Mouse (Mus musculus) ES-Bruce4 (cell line): ENCODE results near the gene Sdk2. TPM values are rescaled to one million over a fixed set of nuclear protein-coding genes. Genes with fewer than 3 reads are reported as not detected.

Experiments
- H3K27ac ChIP-seq: 2 replicates; pipeline ENCODE4 v1.5.1; 2012; ENCODE audit warnings: low read length, inconsistent platforms; ENCODE audit not compliant: insufficient read depth
- H3K27me3 ChIP-seq: 2 replicates; pipeline ENCODE4 v1.6.1; 2012; ENCODE audit warnings: mild to moderate bottlenecking, low read length, inconsistent platforms; ENCODE audit not compliant: control insufficient read depth, poor library complexity, insufficient read depth, severe bottlenecking
- H3K36me3 ChIP-seq: 2 replicates; pipeline ENCODE4 v1.6.1; 2012; ENCODE audit warnings: inconsistent platforms, mild to moderate bottlenecking, low read length, moderate library complexity; ENCODE audit not compliant: control insufficient read depth, poor library complexity, insufficient read depth, severe bottlenecking
- H3K4me1 ChIP-seq: one replicate; pipeline ENCODE4 v1.8.1; 2011; ENCODE audit warnings: low read length; ENCODE audit not compliant: control insufficient read depth, insufficient read depth
- H3K4me3 ChIP-seq: 2 replicates; pipeline ENCODE4 v1.5.1; 2011; ENCODE audit warnings: low read depth, mild to moderate bottlenecking, low read length
- H3K9ac ChIP-seq: 2 replicates; pipeline ENCODE4 v1.6.1; 2012; ENCODE audit warnings: low read depth, mild to moderate bottlenecking, inconsistent platforms; ENCODE audit not compliant: poor library complexity, severe bottlenecking
- H3K9me3 ChIP-seq: replicated peaks from 2 replicates; pipeline ENCODE4 v1.6.1; 2012; ENCODE audit warnings: mild to moderate bottlenecking, low read length, inconsistent platforms; ENCODE audit not compliant: control insufficient read depth, poor library complexity, insufficient read depth, severe bottlenecking
- CTCF ChIP-seq: IDR thresholded peaks from one replicate; pipeline ENCODE4 v1.8.1; 2011; ENCODE audit warnings: low read depth, low read length
- EP300 ChIP-seq: IDR thresholded peaks from 2 replicates; pipeline ENCODE4 v1.6.1; 2011; ENCODE audit warnings: low read depth, low read length; ENCODE audit not compliant: insufficient read depth
- POLR2A ChIP-seq: IDR thresholded peaks from one replicate; pipeline ENCODE4 v1.8.1; 2011; ENCODE audit warnings: low read length; ENCODE audit not compliant: insufficient read depth
- polyA plus RNA-seq: library from polyadenylated mRNA; stranded (reverse); fragments of >200 nt; gene quantifications from 2 replicates; pipeline ENCODE4 v1.2.4, GENCODE M21; 2011; ENCODE audit warnings: low read depth; ENCODE audit not compliant: missing spikeins, insufficient read depth, insufficient read length

The Sdk2 gene
- polyA plus RNA-seq, 1 experiment: 0.87 TPM

GRCm38 (mm10) chr11:113903131-113903860 is 163.6 kb downstream of the Sdk2 start:
- H3K4me1 ChIP-seq: no peaks in the 10 kb centered on the region
- no peak overlapping the region for H3K4me3 ChIP-seq
- no peaks in the 10 kb centered on the region for H3K27me3 ChIP-seq
- H3K9me3 ChIP-seq: no peaks in the 10 kb centered on the region
- H3K9ac ChIP-seq: no peak overlapping the region
- TF ChIP-seq EP300: no peak
- TF ChIP-seq CTCF: no peak
- TF ChIP-seq POLR2A: no peak
- H3K36me3 ChIP-seq: no peaks in the 10 kb centered on the region
- no peak overlapping the region for H3K27ac ChIP-seq

- no peaks in the 10 kb centered on the region for H3K4me1 ChIP-seq
- H3K27me3 ChIP-seq: no peaks in the 10 kb centered on the region
- TF ChIP-seq POLR2A (no peak), CTCF (no peak), EP300 (no peak)
- no peak overlapping the region for H3K9ac ChIP-seq
- H3K4me3 ChIP-seq: no peak overlapping the region
- no peak overlapping the region for H3K27ac ChIP-seq
- no peaks in the 10 kb centered on the region for H3K36me3 ChIP-seq
- H3K9me3 ChIP-seq: no peaks in the 10 kb centered on the region
These were observed 164.9 kb downstream of the Sdk2 start for GRCm38 (mm10) chr11:113901906-113902305.

GRCm38 (mm10) chr11:113898671-113899070 is 168.2 kb downstream of the Sdk2 start:
- Histone ChIP-seq H3K9me3 (no peaks in the 10 kb centered on the region), H3K4me3 (no peak overlapping the region), H3K36me3 (no peaks in the 10 kb centered on the region), H3K27me3 (no peaks in the 10 kb centered on the region), H3K4me1 (no peaks in the 10 kb centered on the region), H3K9ac (no peak overlapping the region), H3K27ac (no peak overlapping the region)
- no peak for TF ChIP-seq CTCF
- TF ChIP-seq POLR2A: no peak
- no peak for TF ChIP-seq EP300

- H3K4me1 ChIP-seq: no peaks in the 10 kb centered on the region
- no peaks in the 10 kb centered on the region for H3K27me3 ChIP-seq
- H3K9ac ChIP-seq: no peak overlapping the region
- H3K27ac ChIP-seq: no peak overlapping the region
- no peaks in the 10 kb centered on the region for H3K9me3 ChIP-seq
- H3K4me3 ChIP-seq: no peak overlapping the region
- TF ChIP-seq CTCF: no peak
- H3K36me3 ChIP-seq: no peaks in the 10 kb centered on the region
These were observed 170.8 kb downstream of the Sdk2 start for GRCm38 (mm10) chr11:113896006-113896405.

GRCm38 (mm10) chr11:113892924-113893323 is 173.9 kb downstream of the Sdk2 start:
- TF ChIP-seq EP300 (no peak), CTCF (no peak), POLR2A (no peak)
- Histone ChIP-seq H3K4me1 (no peaks in the 10 kb centered on the region), H3K9me3 (no peaks in the 10 kb centered on the region), H3K27ac (no peak overlapping the region), H3K9ac (no peak overlapping the region), H3K36me3 (no peaks in the 10 kb centered on the region), H3K27me3 (no peaks in the 10 kb centered on the region), H3K4me3 (no peak overlapping the region)

- H3K4me3 ChIP-seq: no peak overlapping the region
- H3K9ac ChIP-seq: no peak overlapping the region
- H3K27ac ChIP-seq: no peak overlapping the region
- TF ChIP-seq CTCF (no peak), EP300 (no peak), POLR2A (no peak)
- H3K4me1 ChIP-seq: no peaks in the 10 kb centered on the region
- no peaks in the 10 kb centered on the region for H3K9me3 ChIP-seq
- no peaks in the 10 kb centered on the region for H3K36me3 ChIP-seq
- no peaks in the 10 kb centered on the region for H3K27me3 ChIP-seq
These were observed 174.8 kb downstream of the Sdk2 start for GRCm38 (mm10) chr11:113892067-113892466.
